Mouse (Mus musculus): ENCODE measurements around the gene Inhba.

- TF ChIP-seq GATA1 (IDR thresholded peaks at IDR 0.05; ENCODE audit: low read length) (no peak), TAL1 (IDR thresholded peaks at IDR 0.05; ENCODE audit: low read length) (no peak)
Observed at GRCm38 (mm10) chr13:16077276-16077675, 65.6 kb downstream of the Inhba start.

Data from erythroblast, embryonic 14.5 days (primary cell).